Mouse (Mus musculus) myocyte (in vitro differentiated cells): ENCODE data around the gene Catspere2. TPM values are rescaled to one million over a fixed set of nuclear protein-coding genes. Genes with fewer than 3 reads are reported as not detected.
"Not testable (repeated sequence)": the region's sequence is repeated elsewhere in the genome, so short reads cannot be mapped to it uniquely, and the experiment has no call there.

Source experiments
- H3K27me3 ChIP-seq: one replicate; pipeline ENCODE4 v1.6.1; 2011; ENCODE audit not compliant: control insufficient read depth, insufficient read depth, insufficient read length
- H3K36me3 ChIP-seq: one replicate; pipeline ENCODE4 v1.6.1; 2011; ENCODE audit not compliant: control insufficient read depth, insufficient read depth
- H3K4me2 ChIP-seq: one replicate; pipeline ENCODE4 v1.6.1; 2011; ENCODE audit warnings: low read depth, control low read depth
- H3K4me3 ChIP-seq: one replicate; pipeline ENCODE4 v1.5.1; 2011; ENCODE audit warnings: mild to moderate bottlenecking, control low read depth, moderate library complexity
- H3K79me2 ChIP-seq: one replicate; pipeline ENCODE4 v1.6.1; 2011; ENCODE audit not compliant: control insufficient read depth, insufficient read depth
- H3ac ChIP-seq: one replicate; pipeline ENCODE4 v1.6.1; 2011; ENCODE audit not compliant: control insufficient read depth, insufficient read length
- CEBPB ChIP-seq: IDR thresholded peaks from 2 replicates; pipeline ENCODE4 v1.6.1; 2011; ENCODE audit warnings: mild to moderate bottlenecking, moderate library complexity; ENCODE audit not compliant: poor library complexity, insufficient read depth, severe bottlenecking
- E2F4 ChIP-seq: IDR thresholded peaks from one replicate; pipeline ENCODE4 v1.6.1; 2011; ENCODE audit warnings: mild to moderate bottlenecking, control low read depth, moderate library complexity; ENCODE audit not compliant: insufficient read depth
- MAX ChIP-seq: IDR thresholded peaks from one replicate; pipeline ENCODE4 v1.6.1; 2011; ENCODE audit warnings: low read depth, mild to moderate bottlenecking, control low read depth
- MYOD1 ChIP-seq, 3 experiments: IDR thresholded peaks; one replicate each; pipeline ENCODE4 v1.6.1; 2011; ENCODE audit warnings: control low read depth in 2 of 3, low read depth in 2 of 3, mild to moderate bottlenecking in 2 of 3, moderate library complexity in 1 of 3; ENCODE audit not compliant: insufficient read length in 2 of 3, control insufficient read depth in 1 of 3
- MYOG ChIP-seq, 3 experiments: IDR thresholded peaks; one replicate each; pipeline ENCODE4 v1.6.1; 2011; ENCODE audit warnings: control low read depth in 2 of 3, low read depth in 2 of 3, mild to moderate bottlenecking in 2 of 3; ENCODE audit not compliant: insufficient read length in 2 of 3, control insufficient read depth in 1 of 3, insufficient read depth in 1 of 3
- POLR2A ChIP-seq: IDR thresholded peaks from one replicate; pipeline ENCODE4 v1.6.1; 2011; ENCODE audit warnings: low read depth, mild to moderate bottlenecking, control low read depth, moderate library complexity; ENCODE audit not compliant: insufficient read length
- POLR2AphosphoS2 ChIP-seq: IDR thresholded peaks from one replicate; pipeline ENCODE4 v1.6.1; 2011; ENCODE audit warnings: low read depth, control low read depth; ENCODE audit not compliant: insufficient read length
- REST ChIP-seq: IDR thresholded peaks from one replicate; pipeline ENCODE4 v1.6.1; 2011; ENCODE audit warnings: mild to moderate bottlenecking, control low read depth, moderate library complexity; ENCODE audit not compliant: insufficient read depth, insufficient read length
- SRF ChIP-seq: IDR thresholded peaks from one replicate; pipeline ENCODE4 v1.6.1; 2011; ENCODE audit warnings: low read depth; ENCODE audit not compliant: control insufficient read depth, insufficient read length
- TCF12 ChIP-seq: IDR thresholded peaks from one replicate; pipeline ENCODE4 v1.6.1; 2011; ENCODE audit warnings: mild to moderate bottlenecking, control low read depth; ENCODE audit not compliant: poor library complexity, insufficient read depth, severe bottlenecking
- TCF3 ChIP-seq: IDR thresholded peaks from one replicate; pipeline ENCODE4 v1.6.1; 2011; ENCODE audit warnings: low read depth, control low read depth; ENCODE audit not compliant: insufficient read length
- USF1 ChIP-seq: IDR thresholded peaks from one replicate; pipeline ENCODE4 v1.6.1; 2011; ENCODE audit warnings: low read depth, mild to moderate bottlenecking, control low read depth, moderate library complexity
- polyA plus RNA-seq: library from polyadenylated mRNA; unstranded; fragments of >200 nt; fragmentation: generic; extraction: Trizol; gene quantifications from one replicate; pipeline ENCODE4 v1.2.1, GENCODE M21; 2012; ENCODE audit warnings: missing spikeins

Gene Catspere2
- polyA plus RNA-seq, 1 experiment = 0.11 TPM

- peak overlapping the region; percentile 27 for H3ac ChIP-seq
- peaks cover 51% of the 10 kb centered on the region for H3K79me2 ChIP-seq
- H3K4me2 ChIP-seq = peak overlapping the region; percentile 77
- TF ChIP-seq POLR2AphosphoS2 (no peak), MYOG (IDR thresholded peaks at IDR 0.05; ENCODE audit: control insufficient read depth in 1 of 3, insufficient read depth in 1 of 3, insufficient read length in 2 of 3, low read depth in 2 of 3) (no peak), E2F4 (no peak), USF1 (no peak), SRF (no peak), CEBPB (no peak), REST (no peak), TCF12 (no peak), MAX (no peak), TCF3 (no peak), MYOD1 (IDR thresholded peaks at IDR 0.05; ENCODE audit: control insufficient read depth in 1 of 3, insufficient read length in 2 of 3, low read depth in 2 of 3) (no peak), POLR2A (no peak)
- no peaks in the 10 kb centered on the region for H3K27me3 ChIP-seq
- peak overlapping the region; percentile 16 for H3K4me3 ChIP-seq
- H3K36me3 ChIP-seq = no peaks in the 10 kb centered on the region
These were observed 205.2 kb downstream of the Catspere2 start for GRCm38 (mm10) chr1:178188386-178188785.

GRCm38 (mm10) chr1:178205701-178206325 lies 222.6 kb downstream of the Catspere2 start:
- peaks cover 18% of the 10 kb centered on the region for H3K79me2 ChIP-seq
- H3K4me2 ChIP-seq = no peak overlapping the region
- no peak overlapping the region for H3K4me3 ChIP-seq
- no peaks in the 10 kb centered on the region for H3K27me3 ChIP-seq
- H3K36me3 ChIP-seq = peaks cover 4% of the 10 kb centered on the region
- H3ac ChIP-seq = no peak overlapping the region
- TF ChIP-seq POLR2AphosphoS2 (no peak), POLR2A (no peak), SRF (no peak), MAX (no peak), CEBPB (no peak), TCF12 (no peak), REST (no peak), MYOG (IDR thresholded peaks at IDR 0.05; ENCODE audit: control insufficient read depth in 1 of 3, insufficient read depth in 1 of 3, insufficient read length in 2 of 3, low read depth in 2 of 3) (no peak), USF1 (no peak), TCF3 (no peak), MYOD1 (IDR thresholded peaks at IDR 0.05; ENCODE audit: control insufficient read depth in 1 of 3, insufficient read length in 2 of 3, low read depth in 2 of 3) (no peak), E2F4 (no peak)

- H3K4me2 ChIP-seq, H3K27me3 ChIP-seq, H3K4me3 ChIP-seq, H3ac ChIP-seq, H3K36me3 ChIP-seq: not testable (repeated sequence)
- peaks cover 12% of the 10 kb centered on the region for H3K79me2 ChIP-seq
These were observed 224.6 kb downstream of the Catspere2 start for GRCm38 (mm10) chr1:178207856-178208255.

- Histone ChIP-seq H3K4me2 (no peak overlapping the region), H3K36me3 (no peaks in the 10 kb centered on the region), H3K79me2 (peaks cover 6% of the 10 kb centered on the region), H3K27me3 (no peaks in the 10 kb centered on the region), H3K4me3 (no peak overlapping the region), H3ac (no peak overlapping the region)
- TF ChIP-seq POLR2A = no peak
- no peak for TF ChIP-seq MYOG (IDR thresholded peaks at IDR 0.05; ENCODE audit: control insufficient read depth in 1 of 3, insufficient read depth in 1 of 3, insufficient read length in 2 of 3, low read depth in 2 of 3)
- no peak for TF ChIP-seq CEBPB
- no peak for TF ChIP-seq TCF3
- no peak for TF ChIP-seq E2F4
- no peak for TF ChIP-seq USF1
- no peak for TF ChIP-seq REST
- no peak for TF ChIP-seq MYOD1 (IDR thresholded peaks at IDR 0.05; ENCODE audit: control insufficient read depth in 1 of 3, insufficient read length in 2 of 3, low read depth in 2 of 3)
- no peak for TF ChIP-seq SRF
- TF ChIP-seq MAX = no peak
- TF ChIP-seq POLR2AphosphoS2 = no peak
- no peak for TF ChIP-seq TCF12
These were observed 226.7 kb downstream of the Catspere2 start for GRCm38 (mm10) chr1:178209966-178210365.

GRCm38 (mm10) chr1:178217157-178217556 lies 233.9 kb downstream of the Catspere2 start:
- Histone ChIP-seq H3K4me2 (no peak overlapping the region), H3ac (no peak overlapping the region), H3K79me2 (peaks cover 36% of the 10 kb centered on the region), H3K36me3 (no peaks in the 10 kb centered on the region), H3K4me3 (no peak overlapping the region), H3K27me3 (no peaks in the 10 kb centered on the region)
- TF ChIP-seq TCF3 (no peak), REST (no peak), USF1 (no peak), MAX (no peak), MYOG (IDR thresholded peaks at IDR 0.05; ENCODE audit: control insufficient read depth in 1 of 3, insufficient read depth in 1 of 3, insufficient read length in 2 of 3, low read depth in 2 of 3) (no peak), MYOD1 (IDR thresholded peaks at IDR 0.05; ENCODE audit: control insufficient read depth in 1 of 3, insufficient read length in 2 of 3, low read depth in 2 of 3) (no peak), SRF (no peak), E2F4 (no peak), TCF12 (no peak), POLR2A (no peak), CEBPB (no peak), POLR2AphosphoS2 (no peak)
